Mouse (Mus musculus) large intestine, adult 2 months (tissue): ENCODE results near the gene Afg1l. TPM values are rescaled to one million over a fixed set of nuclear protein-coding genes. Genes with fewer than 3 reads are reported as not detected.

Experiments
- DNase-seq: peaks from one replicate; pipeline ENCODE4 v3.0.0-alpha.2; 2012; ENCODE audit warnings: low read depth, low spot score
- WGBS: fragments of 180-500 bp; shearing (Covaris S2); methylation state at CpG from one replicate; pipeline ENCODE4 v1.1.7; 2018; 5-methylcytosine and 5-hydroxymethylcytosine counted together
- polyA plus RNA-seq: library from polyadenylated mRNA; depleted of rRNA; stranded (reverse); fragments of >200 nt; gene quantifications from 2 replicates; pipeline ENCODE4 v1.2.3, GENCODE M21; 2012

Afg1l gene
- polyA plus RNA-seq, 1 experiment = 7.3 TPM

- DNase-seq = no peak
- 86% methylated on average over 11 of the region's 11 CpGs for WGBS
These were observed 87.9 kb downstream of the Afg1l start for GRCm38 (mm10) chr10:42390436-42390835.

GRCm38 (mm10) chr10:42388181-42388580 is 90.2 kb downstream of the Afg1l start:
- no peak for DNase-seq

- WGBS = 86% methylated on average over 13 of the region's 13 CpGs
- no peak for DNase-seq
These were observed 93.3 kb downstream of the Afg1l start for GRCm38 (mm10) chr10:42384946-42385644.

GRCm38 (mm10) chr10:42383708-42384107 is 94.7 kb downstream of the Afg1l start:
- 83% methylated on average over 6 of the region's 6 CpGs for WGBS
- DNase-seq = no peak

- 94% methylated on average over 10 of the region's 10 CpGs for WGBS
- DNase-seq = no peak
These were observed 114.1 kb downstream of the Afg1l start for GRCm38 (mm10) chr10:42364216-42364615.

DNA sequence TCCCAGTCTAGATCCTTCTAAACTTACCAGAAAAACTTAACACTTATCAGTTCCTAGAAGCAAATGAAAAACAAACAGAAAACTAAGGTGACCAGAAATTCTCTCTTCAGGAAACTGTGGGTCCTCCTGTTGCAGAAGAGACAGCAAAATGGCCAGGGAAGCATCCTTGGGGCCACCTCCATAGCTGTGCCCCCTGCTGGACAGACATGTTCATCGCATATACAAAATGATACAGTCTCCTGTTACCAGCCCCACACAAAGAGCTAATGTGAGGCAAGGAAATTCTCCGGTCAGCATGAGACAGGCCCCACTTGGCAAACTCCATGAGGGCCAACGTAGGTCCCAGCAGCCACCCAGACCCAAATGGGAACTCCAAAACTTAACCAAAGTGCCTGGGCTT is 122.4 kb downstream of the Afg1l start:
- WGBS = 83% methylated on average over 3 of the region's 3 CpGs
- DNase-seq = no peak

DNA sequence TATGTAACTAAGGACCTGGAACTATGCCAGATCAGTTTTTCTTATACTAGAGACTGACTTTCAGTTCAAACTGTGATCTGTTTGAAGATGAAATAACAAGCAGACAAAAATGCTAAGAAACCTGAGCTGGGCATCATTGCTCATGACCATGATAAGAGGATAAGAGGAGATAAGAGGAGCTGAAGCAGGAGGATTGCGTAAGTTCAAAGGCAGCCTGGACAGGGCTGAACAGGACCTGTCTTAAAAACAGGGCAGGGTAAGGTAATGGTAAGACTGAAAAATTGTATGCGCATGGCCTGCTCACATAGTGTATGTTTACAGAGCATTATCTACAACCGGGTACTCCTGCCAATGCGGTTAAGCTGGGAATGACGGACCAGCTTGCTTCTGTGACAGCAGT is 130.4 kb downstream of the Afg1l start:
- 72% methylated on average over 5 of the region's 5 CpGs for WGBS
- DNase-seq = no peak

- DNase-seq = no peak
- WGBS = 74% methylated on average over 5 of the region's 5 CpGs
These were observed 131.2 kb downstream of the Afg1l start for GRCm38 (mm10) chr10:42347127-42347526.

DNA sequence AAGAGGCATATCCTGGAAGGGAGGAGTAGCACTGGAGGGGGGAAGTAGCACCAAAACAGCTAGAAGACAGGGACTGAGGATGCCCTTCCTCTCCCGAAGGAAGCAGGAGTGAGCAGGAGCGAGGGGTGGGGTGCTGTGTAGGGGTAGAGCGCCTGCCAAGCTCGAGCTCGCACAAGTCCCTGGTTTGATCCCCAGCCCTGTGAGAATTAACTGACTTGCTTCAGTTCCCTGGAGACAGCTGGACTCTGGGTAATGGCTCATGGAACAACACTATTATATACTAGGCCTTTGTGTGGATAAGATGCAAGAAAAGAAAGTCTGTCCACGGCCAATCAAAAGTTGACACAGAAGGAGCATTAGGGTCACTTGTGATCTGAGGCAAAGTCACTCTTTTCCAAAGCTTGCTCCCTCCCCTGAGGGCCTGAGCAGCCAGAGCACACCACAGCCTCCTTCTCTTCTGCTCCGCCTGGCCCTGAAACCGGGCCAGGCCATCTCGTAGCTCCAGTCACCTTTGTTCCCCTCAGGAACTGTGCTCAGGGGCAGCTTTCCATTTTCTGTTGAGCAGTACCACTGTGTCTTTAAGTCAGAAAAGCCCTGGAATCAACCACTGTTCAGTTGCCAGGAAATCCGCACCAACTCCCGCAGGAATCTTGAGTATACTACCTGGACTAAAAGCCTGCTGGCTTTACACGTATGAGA is 132.0 kb downstream of the Afg1l start:
- 82% methylated on average over 12 of the region's 12 CpGs for WGBS
- DNase-seq = no peak

GRCm38 (mm10) chr10:42342714-42343113 is 135.7 kb downstream of the Afg1l start:
- WGBS = 94% methylated on average over 5 of the region's 5 CpGs

GRCm38 (mm10) chr10:42341815-42342457 is 136.4 kb downstream of the Afg1l start:
- no peak for DNase-seq
- 75% methylated on average over 11 of the region's 11 CpGs for WGBS

More at GRCm38 (mm10) chr10:42342714-42343113, 135.7 kb downstream of the Afg1l start:
- DNase-seq = no peak

DNA sequence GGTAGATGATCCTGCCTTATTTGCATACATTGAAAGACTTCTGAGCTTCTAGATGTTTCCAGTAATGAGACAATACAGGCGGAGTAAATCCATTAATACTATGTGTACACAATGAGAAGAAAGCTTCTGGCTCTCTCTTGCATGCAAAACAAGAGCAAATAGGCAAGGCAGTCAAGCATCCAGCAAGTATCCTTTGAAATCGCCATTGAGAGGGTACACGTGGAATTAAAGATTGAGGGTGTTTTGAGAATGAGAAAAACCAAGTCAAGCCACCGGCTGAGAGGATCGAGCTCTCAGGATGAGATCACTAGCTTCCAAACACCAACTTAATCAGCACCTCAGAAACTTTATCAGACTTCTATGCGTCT is 138.0 kb downstream of the Afg1l start:
- no peak for DNase-seq
- WGBS = 83% methylated on average over 6 of the region's 6 CpGs

GRCm38 (mm10) chr10:42339773-42340425 is 138.5 kb downstream of the Afg1l start:
- no peak for DNase-seq
- WGBS = 92% methylated on average over 8 of the region's 8 CpGs

- DNase-seq = no peak
- WGBS = 92% methylated on average over 9 of the region's 9 CpGs
These were observed 139.9 kb downstream of the Afg1l start for GRCm38 (mm10) chr10:42338456-42338855.

DNA sequence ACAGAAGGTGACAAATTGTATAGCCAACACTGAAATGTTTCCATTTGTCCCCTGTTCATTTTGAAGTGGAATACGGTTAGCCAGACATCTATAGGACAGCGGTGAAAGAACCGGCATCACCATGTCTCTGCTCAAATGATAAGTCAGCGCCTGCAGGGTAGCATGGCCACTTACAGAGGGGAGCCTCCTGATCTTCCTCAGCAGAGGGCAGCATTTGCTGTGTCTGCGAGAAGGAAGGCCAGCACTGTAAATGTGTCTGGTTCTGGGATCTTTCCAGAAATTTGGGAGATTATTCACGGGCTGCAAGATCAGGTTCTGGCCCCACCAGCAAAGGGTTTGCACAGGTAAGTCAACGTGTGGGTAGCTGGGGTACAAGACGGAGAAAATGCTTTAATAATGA is 150.8 kb downstream of the Afg1l start:
- 81% methylated on average over 8 of the region's 8 CpGs for WGBS
- no peak for DNase-seq

DNA sequence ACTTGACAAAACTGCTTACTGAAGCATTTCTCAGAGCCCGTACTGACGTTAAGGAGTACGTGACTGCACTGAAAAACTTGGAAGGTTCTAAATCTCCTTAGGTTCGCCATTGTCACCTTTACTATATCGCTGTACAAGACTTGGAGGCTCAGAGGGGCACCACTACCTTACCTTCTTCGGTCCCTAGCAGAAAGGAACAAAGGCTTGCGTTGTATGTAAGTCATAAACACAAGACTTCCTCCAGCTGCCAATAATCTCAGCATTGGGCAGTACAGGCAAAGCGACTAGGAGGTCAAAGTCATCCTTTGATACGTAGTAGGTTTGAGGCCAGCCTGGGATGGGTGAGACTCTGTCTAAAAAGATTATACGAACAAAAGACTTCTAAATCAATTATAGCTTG is 153.1 kb downstream of the Afg1l start:
- no peak for DNase-seq
- 63% methylated on average over 10 of the region's 10 CpGs for WGBS

- DNase-seq = no peak
These were observed 154.4 kb downstream of the Afg1l start for GRCm38 (mm10) chr10:42323978-42324377.

DNA sequence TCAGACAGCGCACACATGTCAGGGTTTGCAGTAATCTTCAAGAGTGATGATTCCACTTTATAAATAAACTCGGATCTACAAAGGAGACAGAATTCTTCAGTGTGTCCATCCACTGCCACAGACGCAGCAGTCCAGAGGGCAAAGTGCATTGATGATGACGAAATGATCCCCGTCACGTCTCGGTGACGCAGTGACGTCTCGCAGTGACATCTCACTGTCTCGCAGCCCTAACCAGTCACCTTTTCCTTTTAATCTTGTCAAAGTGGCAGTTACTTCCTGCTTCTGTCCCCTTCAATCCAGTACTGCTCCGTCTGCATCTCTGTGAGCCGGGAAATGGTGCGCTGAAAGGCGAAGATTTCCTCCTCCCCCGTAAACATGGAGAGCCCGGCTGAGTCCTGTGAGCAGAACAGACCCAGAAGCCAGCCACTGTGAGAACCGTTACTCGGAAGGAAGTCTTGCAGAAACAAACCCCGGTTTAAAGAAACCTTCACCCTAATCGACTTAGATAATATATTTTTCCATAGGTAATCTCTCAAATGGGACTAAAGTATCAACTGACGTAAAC is 165.1 kb downstream of the Afg1l start:
- DNase-seq = no peak
- WGBS = 79% methylated on average over 22 of the region's 22 CpGs

DNA sequence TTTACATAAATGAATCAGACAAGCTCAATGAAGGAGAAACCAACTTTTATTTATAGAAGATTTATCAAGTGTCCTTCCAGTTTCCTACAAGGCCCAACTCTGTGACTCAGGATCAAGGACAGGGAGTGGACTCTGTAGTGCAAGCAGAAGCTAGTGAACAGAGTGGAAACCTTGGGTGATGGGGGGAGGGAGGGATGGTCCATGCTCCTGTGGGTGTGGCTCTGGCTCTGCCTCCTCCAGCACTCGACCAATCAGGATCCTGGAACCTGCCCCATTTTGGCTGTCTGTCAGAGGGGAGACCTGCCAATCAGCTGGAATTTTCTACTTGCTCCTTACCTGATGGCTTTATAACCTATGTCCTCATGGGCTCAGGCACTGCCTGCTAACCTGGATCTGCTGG is 165.8 kb downstream of the Afg1l start:
- no peak for DNase-seq
- WGBS = 62% methylated on average over 1 of the region's 1 CpGs

DNA sequence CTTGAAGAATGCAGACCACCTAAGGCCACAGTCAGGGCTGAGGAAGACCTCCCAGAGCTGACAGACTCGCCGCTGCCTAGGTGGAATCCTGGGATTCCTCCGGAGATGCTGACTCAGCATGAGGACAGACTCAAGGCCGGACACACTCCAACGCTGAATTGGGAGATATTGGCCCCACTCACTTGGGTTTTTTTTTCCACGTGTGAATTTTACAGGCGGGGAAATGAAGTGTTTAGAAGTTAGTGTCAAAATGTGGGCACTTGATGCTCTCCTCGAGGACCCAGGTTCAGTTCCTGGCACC is 169.7 kb downstream of the Afg1l start:
- DNase-seq = no peak
- 45% methylated on average over 8 of the region's 8 CpGs for WGBS
